Mouse (Mus musculus) kidney, postnatal 10 days (tissue): Measurements from ENCODE around the gene Chn2.

Experiments used
- DNase-seq: peaks from one replicate; pipeline ENCODE4 v3.0.0; 2021; ENCODE audit warnings: mixed read lengths

Gene Chn2

GRCm38 (mm10) chr6:54039357-54039804 lies at the start of gene Chn2:
Gene Chn2, plus strand, starts transcription at chr6:54039554.
- peak; percentile 85 for DNase-seq

DNA sequence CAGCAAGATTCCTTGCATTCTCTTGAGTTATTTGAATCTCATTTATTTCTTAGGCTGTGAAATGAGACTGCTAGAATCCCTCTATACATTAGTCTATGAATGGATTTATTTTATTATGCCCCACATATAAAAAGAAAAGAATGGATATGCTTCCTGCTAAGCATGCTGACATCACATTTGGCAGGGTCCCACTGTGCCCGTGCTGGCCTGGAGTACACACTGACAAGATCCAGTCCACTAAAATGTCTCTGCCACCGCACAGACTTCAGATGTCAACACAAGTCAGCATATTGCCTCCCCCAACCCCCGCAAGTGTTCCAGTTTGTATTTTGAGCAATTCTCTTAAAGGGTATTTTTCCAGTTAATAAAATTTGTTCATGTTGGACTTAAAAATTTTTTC lies 47.0 kb upstream of the Chn2 start:
- DNase-seq: no peak

DNA sequence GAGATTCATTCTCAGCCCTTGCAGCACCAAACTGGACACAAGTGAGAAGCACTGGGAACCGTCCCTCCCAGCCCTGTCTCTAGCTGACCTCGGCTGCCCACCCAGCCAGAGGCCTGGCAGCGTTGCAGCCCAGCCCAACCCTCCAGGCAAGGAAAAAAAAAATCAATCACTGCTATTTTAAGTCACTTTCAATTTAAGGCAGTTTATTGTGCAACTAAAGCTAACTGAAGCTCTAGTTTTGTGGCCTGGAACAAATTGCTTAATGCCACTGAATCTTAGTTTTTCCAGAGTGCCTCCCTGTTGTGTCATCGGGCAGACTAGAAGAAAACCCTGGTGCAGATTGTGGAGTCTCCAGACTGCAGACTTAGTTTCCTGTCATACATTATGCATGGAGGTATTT lies 43.8 kb upstream of the Chn2 start:
- DNase-seq: no peak

- no peak for DNase-seq
Measured at GRCm38 (mm10) chr6:53996226-53996955, 43.0 kb upstream of the Chn2 start.

DNA sequence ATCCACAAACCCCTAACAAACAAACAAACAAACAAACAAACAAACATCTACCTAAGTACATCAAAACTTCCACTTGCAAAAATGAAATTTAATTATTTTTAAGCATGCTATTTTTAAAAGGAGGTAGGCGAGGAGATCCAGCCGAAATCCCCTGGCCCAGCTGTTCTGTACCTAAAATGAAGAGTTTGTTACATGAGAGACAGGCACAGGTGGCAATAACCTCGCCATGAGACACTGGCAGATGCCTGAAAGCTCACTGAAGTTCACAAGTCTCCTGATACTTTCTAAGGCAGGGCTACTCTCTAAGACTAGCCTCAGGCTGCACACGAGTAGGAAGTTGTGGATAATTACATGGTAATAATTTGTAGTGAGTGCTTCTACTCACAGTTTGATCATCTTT lies 34.1 kb upstream of the Chn2 start:
- DNase-seq: no peak

DNA sequence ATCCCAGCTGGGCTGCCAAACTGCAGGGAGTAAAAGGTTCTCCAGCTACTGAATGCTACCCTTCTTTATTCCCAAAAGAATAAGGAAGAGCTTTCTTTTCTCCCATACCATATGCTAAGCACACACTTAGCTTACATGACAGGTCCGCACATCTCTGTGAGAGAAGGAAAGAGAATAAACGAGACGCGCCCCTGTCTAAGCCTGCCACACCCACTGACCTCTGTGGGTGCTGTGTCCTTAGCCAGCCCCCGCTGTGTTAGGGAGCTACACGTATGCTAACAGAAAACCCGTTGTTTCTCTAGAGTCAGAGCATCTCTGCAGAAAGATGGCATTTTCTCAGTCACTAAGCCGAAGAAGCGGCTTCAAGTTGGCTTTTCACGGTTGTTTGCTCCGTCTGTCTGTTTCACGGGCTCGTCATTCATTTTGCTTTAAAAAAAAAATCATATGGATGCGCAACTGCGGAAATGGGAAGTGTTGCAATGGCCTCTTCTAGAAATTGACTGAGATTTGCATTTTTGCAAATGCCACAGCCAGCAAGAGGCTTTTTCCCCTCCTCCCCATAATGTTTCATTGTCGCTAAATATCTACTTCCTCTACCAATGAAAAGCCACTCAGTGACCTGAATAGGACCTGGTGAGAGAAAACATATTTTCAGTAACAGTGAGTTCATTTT lies 30.8 kb upstream of the Chn2 start:
- DNase-seq: no peak

DNA sequence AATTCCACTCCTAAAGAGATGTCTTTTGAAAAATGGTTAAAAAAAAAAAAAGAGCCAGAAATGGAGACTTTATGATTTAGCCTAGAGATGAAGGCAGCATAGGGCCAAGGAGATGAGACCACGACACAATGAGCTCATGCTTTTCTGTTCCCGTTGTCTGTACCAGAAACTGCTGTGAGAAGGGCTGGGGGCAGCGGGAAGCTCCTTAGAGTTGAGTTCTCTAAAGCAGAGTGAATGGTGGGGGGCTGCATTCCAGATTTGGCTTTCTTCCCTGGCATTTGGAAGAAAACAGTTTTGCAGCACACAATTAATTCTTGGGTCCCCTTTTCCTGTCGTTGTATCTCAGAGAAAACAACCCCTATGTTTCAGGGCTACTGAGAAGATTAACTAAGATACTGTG lies 30.1 kb upstream of the Chn2 start:
- DNase-seq: no peak

DNA sequence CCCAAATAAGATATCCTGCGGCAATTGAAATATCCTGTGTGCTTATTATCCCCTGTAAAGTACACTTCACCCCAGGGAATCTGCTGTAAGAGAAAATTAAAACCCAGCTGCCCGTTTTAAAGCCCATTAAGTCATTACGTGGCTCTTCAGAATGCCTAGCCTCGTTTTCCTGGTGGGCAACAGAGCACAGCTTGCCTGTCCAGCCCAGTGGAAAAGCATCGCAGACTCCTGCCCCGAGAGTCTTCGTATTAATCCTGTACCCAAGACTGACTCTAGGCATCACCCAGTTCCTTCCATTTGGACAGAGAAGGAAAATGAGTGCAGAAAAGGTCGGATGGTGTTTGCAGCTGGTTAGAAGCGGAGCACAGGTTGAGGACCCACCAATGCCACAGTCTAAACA lies 29.0 kb upstream of the Chn2 start:
- DNase-seq: no peak

- no peak for DNase-seq
Measured at GRCm38 (mm10) chr6:54012163-54012562, 27.2 kb upstream of the Chn2 start.

DNA sequence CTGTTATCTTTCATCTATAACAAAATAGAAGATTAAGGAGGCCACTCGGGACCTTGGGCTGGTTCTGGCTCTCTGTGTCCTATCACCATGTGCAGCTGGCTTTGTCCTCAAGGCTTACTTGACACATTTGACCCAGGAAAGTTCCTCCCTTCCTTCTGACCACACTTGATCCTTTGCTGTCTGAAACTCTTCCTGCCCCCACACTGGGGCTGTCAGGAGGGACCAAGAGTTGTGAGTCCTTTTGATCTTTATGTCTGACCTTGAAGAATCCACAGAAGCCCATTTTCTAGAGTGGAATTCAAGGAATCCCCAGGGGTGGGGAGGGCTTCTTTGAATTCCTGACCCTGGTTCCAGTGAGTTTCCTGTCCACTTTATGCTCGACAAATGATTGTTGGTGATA lies 21.3 kb upstream of the Chn2 start:
- DNase-seq: peak; percentile 52

DNA sequence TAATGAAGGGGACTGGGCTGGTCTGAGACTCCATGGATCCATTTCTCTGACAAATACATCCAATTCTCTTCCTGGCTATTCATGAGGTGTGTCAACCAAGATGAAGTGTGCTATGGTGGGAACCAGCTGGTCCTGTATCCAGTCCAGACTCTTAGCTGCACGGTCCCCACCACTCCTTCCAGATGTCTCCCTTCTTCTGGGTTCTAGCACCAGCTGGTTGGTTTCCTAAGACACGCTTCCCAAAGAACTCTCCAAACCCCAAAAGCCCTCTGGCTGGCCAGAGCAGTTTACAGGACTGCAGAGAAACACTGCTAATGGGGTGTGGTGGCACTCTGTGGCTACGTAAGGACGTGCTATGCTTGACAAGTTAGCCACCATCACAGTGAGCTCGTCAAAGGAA lies 20.5 kb upstream of the Chn2 start:
- no peak for DNase-seq

DNA sequence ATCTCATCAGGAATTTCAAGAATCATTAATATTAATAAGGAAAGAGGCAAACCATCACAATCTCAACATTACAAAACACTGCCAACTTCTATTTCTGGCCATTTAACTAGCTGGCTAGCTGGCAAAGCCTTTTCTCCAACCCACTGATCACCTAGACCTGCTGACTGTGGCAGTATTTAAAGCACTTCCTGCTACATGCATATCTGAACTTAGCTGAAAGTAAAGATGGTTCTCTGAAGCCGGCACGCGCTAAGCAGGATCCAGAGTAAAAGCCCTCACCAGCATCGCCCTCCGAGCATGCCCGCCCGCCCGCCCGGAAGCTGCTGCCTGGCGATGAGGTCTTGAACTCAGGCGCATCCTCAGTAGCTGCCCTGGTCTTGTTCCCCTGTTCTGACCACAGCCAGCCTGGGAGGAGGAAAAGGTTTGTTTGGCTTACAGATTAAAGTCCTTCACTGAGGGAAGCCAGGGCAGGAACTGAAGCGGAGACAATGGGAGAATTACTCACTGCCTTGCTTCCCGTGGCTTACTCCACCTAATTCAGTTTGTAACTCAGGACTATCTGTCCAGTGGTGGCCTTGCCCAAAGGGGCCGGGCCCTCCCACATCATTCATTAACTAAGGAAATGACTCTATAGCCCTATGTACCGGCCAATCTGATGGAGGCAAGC lies 18.1 kb upstream of the Chn2 start:
- DNase-seq: peak; percentile 60

DNA sequence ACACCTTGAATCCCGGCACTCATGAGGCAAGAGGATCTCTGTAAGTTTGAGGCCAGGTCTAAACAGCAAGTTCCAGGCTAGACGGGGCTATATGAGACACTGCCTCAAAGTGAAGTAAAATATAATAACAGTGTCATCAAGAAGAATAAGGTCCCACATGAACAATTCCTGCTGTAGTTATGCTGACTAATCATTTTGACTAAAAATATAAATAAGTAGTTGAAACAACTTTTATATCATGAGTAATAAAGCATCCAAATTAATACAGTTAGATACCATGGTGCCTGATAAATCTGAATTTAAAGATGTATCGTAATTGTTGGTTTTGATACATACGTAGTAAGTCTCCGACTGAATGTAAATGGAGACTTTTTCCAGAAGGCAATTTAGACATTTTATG lies 15.5 kb upstream of the Chn2 start:
- no peak for DNase-seq

GRCm38 (mm10) chr6:54028706-54029105 lies 10.6 kb upstream of the Chn2 start:
- no peak for DNase-seq

GRCm38 (mm10) chr6:54030351-54030750 lies 9.0 kb upstream of the Chn2 start:
- DNase-seq: no peak

DNA sequence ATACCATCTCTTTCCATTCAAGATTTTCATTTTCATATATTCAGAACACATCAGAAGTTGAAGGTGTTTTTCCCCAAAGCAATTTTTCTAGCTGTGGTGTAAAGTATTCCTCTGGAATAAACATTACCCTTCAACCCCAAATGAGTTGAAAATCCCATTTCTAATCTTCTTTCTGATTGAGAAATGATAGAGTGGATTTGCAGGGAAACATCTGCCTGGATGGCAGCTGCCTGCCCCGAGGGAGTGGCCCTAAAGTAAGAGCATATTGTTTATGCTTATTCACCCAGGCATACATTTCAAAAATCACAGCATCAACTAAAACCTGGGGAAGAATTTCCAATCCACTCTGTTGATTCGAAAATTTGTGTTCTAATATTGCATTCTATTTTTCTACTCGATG lies 8.6 kb upstream of the Chn2 start:
- no peak for DNase-seq

GRCm38 (mm10) chr6:54034471-54034870 lies 4.9 kb upstream of the Chn2 start:
- DNase-seq: peak; percentile 89

DNA sequence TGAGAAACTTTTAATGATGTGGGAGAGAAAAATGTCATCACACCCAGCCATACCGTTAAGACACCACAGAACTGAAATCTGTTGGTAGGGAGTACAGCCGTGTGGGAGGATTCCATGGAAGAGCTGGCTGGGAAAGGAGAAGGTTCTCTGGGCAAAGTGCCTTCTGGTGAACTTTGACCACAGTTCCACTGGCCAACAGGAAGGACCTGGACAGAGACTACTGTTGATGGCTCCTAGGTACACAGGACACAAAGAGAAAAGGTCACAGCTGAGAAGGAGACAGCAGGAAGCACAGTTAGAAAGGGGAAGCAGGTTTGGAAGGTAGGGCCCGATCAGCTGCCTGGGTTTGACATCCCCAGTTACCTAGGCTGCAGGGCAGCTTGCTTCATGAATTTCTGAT lies 3.8 kb upstream of the Chn2 start:
- DNase-seq: peak; percentile 36

DNA sequence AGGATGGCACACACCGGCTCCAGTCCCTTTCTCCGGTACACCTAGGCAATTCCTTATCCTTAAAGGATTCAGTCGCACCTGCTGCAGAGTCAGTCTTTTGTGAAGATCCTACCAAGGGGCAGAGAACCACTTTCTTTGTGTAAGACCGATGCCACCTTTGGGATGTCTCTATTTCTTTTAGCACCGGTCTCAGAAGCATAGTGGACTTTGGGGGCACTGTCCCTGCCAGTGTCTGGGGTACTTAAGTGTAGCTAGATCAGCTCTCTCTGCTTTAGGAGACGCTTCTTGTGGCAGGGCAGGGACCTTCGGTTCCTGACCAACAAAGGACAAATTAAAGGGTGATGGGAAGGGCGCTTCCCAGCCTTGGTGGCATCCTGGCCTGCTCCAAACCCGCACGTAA lies 488 bp upstream of the Chn2 start:
- DNase-seq: no peak

- peak; percentile 87 for DNase-seq
Measured at GRCm38 (mm10) chr6:54039805-54040447, 572 bp downstream of the Chn2 start.

DNA sequence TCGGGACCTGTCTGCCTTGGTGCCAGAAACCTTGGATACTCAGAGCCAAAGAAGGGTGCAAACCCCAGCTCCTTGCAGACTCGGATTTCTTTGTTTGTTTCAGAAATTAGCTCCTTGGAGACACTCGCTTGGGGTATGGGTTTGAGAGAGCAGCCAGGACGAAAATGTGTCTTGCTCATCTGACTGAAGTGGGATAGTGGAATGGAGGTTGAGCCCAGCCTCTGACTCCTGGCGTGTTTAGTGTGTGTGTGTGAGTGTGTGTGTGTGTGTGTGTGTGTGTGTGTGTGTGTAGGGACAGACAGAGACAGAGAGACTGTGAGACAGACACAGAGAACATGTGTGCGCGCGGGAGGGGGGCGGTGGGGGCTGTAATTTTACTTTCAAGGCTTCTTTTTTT lies 1.1 kb downstream of the Chn2 start:
- no peak for DNase-seq

GRCm38 (mm10) chr6:54041386-54042043 lies 2.2 kb downstream of the Chn2 start:
- no peak for DNase-seq

- no peak for DNase-seq
Measured at GRCm38 (mm10) chr6:54042142-54042541, 2.8 kb downstream of the Chn2 start.
